Mouse (Mus musculus) liver, embryonic 16.5 days (tissue): ENCODE data around the gene Nhs. TPM values are rescaled to one million over a fixed set of nuclear protein-coding genes. Genes with fewer than 3 reads are reported as not detected.
A peak's percentile ranks its signal among the peaks of the same experiment; 100 is the strongest.

ENCODE experiments used
- ATAC-seq: fragments of 200-750 bp; cut with Nextera tagmentation; 2 replicates; pipeline ENCODE4 v1.8.0; 2017; ENCODE audit warnings: low read depth, mild to moderate bottlenecking, moderate number of reproducible peaks, moderate library complexity
- H3K27ac ChIP-seq: fragments of 300-500 bp; sonication (generic); 2 replicates; pipeline ENCODE4 v1.5.1; 2014; ENCODE audit warnings: mild to moderate bottlenecking, low read length
- H3K27me3 ChIP-seq: fragments of 300-500 bp; sonication (generic); 2 replicates; pipeline ENCODE4 v1.6.1; 2014; ENCODE audit warnings: low read depth, low read length, mixed read lengths; ENCODE audit not compliant: control insufficient read depth, insufficient read depth
- H3K36me3 ChIP-seq: fragments of 300-500 bp; sonication (generic); 2 replicates; pipeline ENCODE4 v1.6.1; 2014; ENCODE audit warnings: mild to moderate bottlenecking; ENCODE audit not compliant: control insufficient read depth, insufficient read depth
- H3K4me1 ChIP-seq: fragments of 300-500 bp; sonication (generic); 2 replicates; pipeline ENCODE4 v1.6.1; 2014; ENCODE audit warnings: low read depth, low read length, mixed read lengths; ENCODE audit not compliant: control insufficient read depth
- H3K4me2 ChIP-seq: fragments of 300-500 bp; sonication (generic); 2 replicates; pipeline ENCODE4 v1.6.1; 2014; ENCODE audit warnings: low read depth, low read length, mixed read lengths
- H3K4me3 ChIP-seq: fragments of 300-500 bp; sonication (generic); 2 replicates; pipeline ENCODE4 v1.5.1; 2014; ENCODE audit warnings: low read depth, mild to moderate bottlenecking, low read length
- H3K9ac ChIP-seq: fragments of 300-500 bp; sonication (generic); 2 replicates; pipeline ENCODE4 v1.6.1; 2014; ENCODE audit warnings: low read depth, low read length
- H3K9me3 ChIP-seq: fragments of 300-500 bp; sonication (generic); replicated peaks from 2 replicates; pipeline ENCODE4 v1.6.1; 2016; ENCODE audit warnings: low read length; ENCODE audit not compliant: control insufficient read depth
- WGBS: fragments of 180-500 bp; shearing (Covaris S2); extraction: QIAGEN DNeasy Blood & Tissue Kit; methylation state at CpG from one replicate; pipeline ENCODE4 v1.1.7; 2014; ENCODE audit not compliant: insufficient replicate concordance; 5-methylcytosine and 5-hydroxymethylcytosine counted together
- polyA plus RNA-seq: library from polyadenylated mRNA; unstranded; fragments of >200 nt; fragmentation: Nextera tagmentation; extraction: Ambion mirVana; gene quantifications from 2 replicates; pipeline ENCODE4 v1.2.1, GENCODE M21; 2015

Gene Nhs
- polyA plus RNA-seq, 1 experiment from 2014 or later = 0.05 TPM

GRCm38 (mm10) chrX:161997170-161997795 lies 162.2 kb downstream of the Nhs start:
- H3K27ac ChIP-seq = no peak overlapping the region
- ATAC-seq = no peak

GRCm38 (mm10) chrX:161990171-161990570 lies 169.4 kb downstream of the Nhs start:
- no peak for ATAC-seq
- H3K9ac ChIP-seq = no peak overlapping the region
- H3K36me3 ChIP-seq = no peaks in the 10 kb centered on the region
- no peaks in the 10 kb centered on the region for H3K4me1 ChIP-seq
- H3K27me3 ChIP-seq = peaks cover 2% of the 10 kb centered on the region; the same call in 1 of the 2 replicates
- WGBS = 100% methylated on average over 1 of the region's 1 CpGs
- no peak overlapping the region for H3K27ac ChIP-seq
- no peak overlapping the region for H3K4me3 ChIP-seq
- no peaks in the 10 kb centered on the region for H3K9me3 ChIP-seq
- no peak overlapping the region for H3K4me2 ChIP-seq

More at GRCm38 (mm10) chrX:161997170-161997795, 162.2 kb downstream of the Nhs start:
- Histone ChIP-seq H3K4me1 (no peaks in the 10 kb centered on the region), H3K27me3 (peaks cover 2% of the 10 kb centered on the region; the same call in 1 of the 2 replicates), H3K4me3 (no peak overlapping the region), H3K9me3 (no peaks in the 10 kb centered on the region), H3K4me2 (no peak overlapping the region), H3K36me3 (no peaks in the 10 kb centered on the region), H3K9ac (no peak overlapping the region)
- 59% methylated on average over 2 of the region's 2 CpGs for WGBS

DNA sequence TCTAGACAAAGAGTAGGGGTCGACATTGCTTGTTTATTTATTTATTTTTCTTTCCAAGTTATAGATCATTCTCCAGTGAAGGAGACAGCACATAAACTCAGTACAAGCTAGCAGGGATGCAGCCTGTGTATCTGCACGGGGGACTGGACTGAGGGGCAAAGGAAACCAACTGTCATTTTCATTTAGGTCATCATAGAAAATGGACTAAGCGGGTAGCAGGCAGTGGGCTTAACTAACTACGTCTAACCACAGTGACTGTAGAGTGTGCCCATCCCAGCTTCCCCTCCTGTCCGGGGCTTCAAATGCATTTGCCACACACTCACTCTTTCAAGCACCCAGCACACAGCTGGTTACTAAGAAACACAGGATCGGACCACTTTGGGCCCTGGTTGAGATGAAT lies 174.6 kb downstream of the Nhs start:
- 49% methylated on average over 6 of the region's 6 CpGs for WGBS

GRCm38 (mm10) chrX:161981399-161981798 lies 178.1 kb downstream of the Nhs start:
- peaks cover 2% of the 10 kb centered on the region; the same call in 1 of the 2 replicates for H3K27me3 ChIP-seq
- H3K4me1 ChIP-seq = no peaks in the 10 kb centered on the region
- ATAC-seq = no peak
- 48% methylated on average over 6 of the region's 6 CpGs for WGBS
- H3K27ac ChIP-seq = no peak overlapping the region
- H3K4me3 ChIP-seq = no peak overlapping the region
- H3K9me3 ChIP-seq = no peaks in the 10 kb centered on the region
- no peak overlapping the region for H3K4me2 ChIP-seq
- no peak overlapping the region for H3K9ac ChIP-seq
- no peaks in the 10 kb centered on the region for H3K36me3 ChIP-seq

More for the DNA sequence above, 174.6 kb downstream of the Nhs start:
- Histone ChIP-seq H3K27ac (no peak overlapping the region), H3K4me1 (no peaks in the 10 kb centered on the region), H3K27me3 (no peaks in the 10 kb centered on the region), H3K4me3 (no peak overlapping the region), H3K36me3 (no peaks in the 10 kb centered on the region), H3K9me3 (no peaks in the 10 kb centered on the region), H3K4me2 (no peak overlapping the region), H3K9ac (no peak overlapping the region)
- ATAC-seq = no peak

GRCm38 (mm10) chrX:161979946-161980345 lies 179.6 kb downstream of the Nhs start:
- Histone ChIP-seq H3K4me1 (no peaks in the 10 kb centered on the region), H3K27me3 (peaks cover 2% of the 10 kb centered on the region; the same call in 1 of the 2 replicates), H3K36me3 (no peaks in the 10 kb centered on the region), H3K9me3 (no peaks in the 10 kb centered on the region), H3K4me2 (no peak overlapping the region), H3K9ac (no peak overlapping the region), H3K4me3 (no peak overlapping the region), H3K27ac (no peak overlapping the region)
- ATAC-seq = no peak

GRCm38 (mm10) chrX:161977236-161977841 lies 182.2 kb downstream of the Nhs start:
- no peak overlapping the region for H3K9ac ChIP-seq
- no peak overlapping the region for H3K4me2 ChIP-seq
- no peak for ATAC-seq
- WGBS = 46% methylated on average over 4 of the region's 4 CpGs
- H3K27me3 ChIP-seq = peaks cover 2% of the 10 kb centered on the region; the same call in 1 of the 2 replicates
- no peaks in the 10 kb centered on the region; the same call in none of the 2 replicates for H3K4me1 ChIP-seq
- H3K27ac ChIP-seq = no peak overlapping the region
- no peaks in the 10 kb centered on the region for H3K9me3 ChIP-seq
- H3K36me3 ChIP-seq = no peaks in the 10 kb centered on the region
- H3K4me3 ChIP-seq = no peak overlapping the region

- WGBS = 60% methylated on average over 2 of the region's 2 CpGs
- no peak overlapping the region for H3K4me3 ChIP-seq
These were observed 183.2 kb downstream of the Nhs start for GRCm38 (mm10) chrX:161976376-161976775.

DNA sequence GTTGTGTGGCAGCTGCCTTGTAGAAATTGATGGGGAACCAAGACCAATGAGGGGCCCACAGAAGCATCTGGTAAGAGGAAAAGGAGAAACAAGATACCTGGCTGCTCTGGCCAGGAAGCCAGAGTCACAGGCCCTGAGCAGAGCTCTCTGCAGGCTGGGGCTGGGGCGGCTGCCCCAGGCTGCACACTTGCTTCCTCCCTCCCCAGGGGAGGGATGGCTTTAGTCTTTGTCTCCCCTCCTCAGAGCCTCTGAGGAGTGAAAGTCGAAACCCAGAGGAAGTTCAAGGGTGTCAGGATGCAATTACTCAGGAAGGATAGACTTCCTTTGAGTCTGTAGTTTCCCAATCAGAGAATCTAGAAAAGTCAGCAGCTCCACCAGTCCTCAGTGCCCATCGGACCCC lies 186.0 kb downstream of the Nhs start:
- peak; percentile 39; the same call in 1 of the 2 replicates for ATAC-seq
- Histone ChIP-seq H3K4me1 (no peaks in the 10 kb centered on the region; the same call in none of the 2 replicates), H3K4me3 (no peak overlapping the region), H3K27me3 (peaks cover 2% of the 10 kb centered on the region; the same call in 1 of the 2 replicates), H3K27ac (no peak overlapping the region), H3K4me2 (no peak overlapping the region), H3K9me3 (no peaks in the 10 kb centered on the region), H3K9ac (no peak overlapping the region), H3K36me3 (no peaks in the 10 kb centered on the region)
- 17% methylated on average over 3 of the region's 3 CpGs for WGBS

More at GRCm38 (mm10) chrX:161976376-161976775, 183.2 kb downstream of the Nhs start:
- H3K36me3 ChIP-seq = no peaks in the 10 kb centered on the region
- no peak overlapping the region for H3K9ac ChIP-seq
- no peaks in the 10 kb centered on the region; the same call in none of the 2 replicates for H3K4me1 ChIP-seq
- H3K4me2 ChIP-seq = no peak overlapping the region
- peaks cover 2% of the 10 kb centered on the region; the same call in 1 of the 2 replicates for H3K27me3 ChIP-seq
- H3K9me3 ChIP-seq = no peaks in the 10 kb centered on the region
- no peak overlapping the region for H3K27ac ChIP-seq
- no peak for ATAC-seq

DNA sequence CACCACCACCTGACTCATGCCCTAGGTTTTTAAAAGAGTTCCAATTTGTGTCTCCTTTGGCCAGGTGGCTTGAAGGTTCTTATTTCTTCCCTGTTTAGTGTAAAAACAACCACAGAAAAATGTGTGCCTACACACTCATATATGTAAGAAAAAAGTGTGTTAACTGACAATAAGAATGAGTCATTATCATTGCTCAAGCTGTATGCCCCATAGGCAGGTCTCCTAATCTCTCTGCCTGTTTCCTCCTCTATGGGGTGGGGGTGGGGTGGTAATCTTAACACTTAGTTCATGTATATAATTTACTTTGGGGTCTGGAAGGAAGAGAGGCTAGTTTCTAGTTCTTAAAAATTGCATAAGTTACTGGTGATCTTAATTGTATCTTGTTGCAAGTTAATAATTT lies 186.8 kb downstream of the Nhs start:
- ATAC-seq = no peak
- no peaks in the 10 kb centered on the region; the same call in none of the 2 replicates for H3K4me1 ChIP-seq
- H3K4me3 ChIP-seq = no peak overlapping the region
- no peak overlapping the region for H3K27ac ChIP-seq
- no peaks in the 10 kb centered on the region for H3K9me3 ChIP-seq
- no peaks in the 10 kb centered on the region; the same call in 1 of the 2 replicates for H3K27me3 ChIP-seq
- H3K9ac ChIP-seq = no peak overlapping the region
- no peak overlapping the region for H3K4me2 ChIP-seq
- H3K36me3 ChIP-seq = no peaks in the 10 kb centered on the region
